Mouse (Mus musculus) liver, embryonic 18 days (tissue): ENCODE measurements around the gene Nsrp1. TPM values are rescaled to one million over a fixed set of nuclear protein-coding genes. Genes with fewer than 3 reads are reported as not detected.

ENCODE experiments used
- polyA plus RNA-seq: library from polyadenylated mRNA; depleted of rRNA; stranded (reverse); fragments of >200 nt; gene quantifications from 2 replicates; pipeline ENCODE4 v1.2.3, GENCODE M21; 2012; rRNA removed

Gene Nsrp1
- 3.3 and 3.7 TPM in 2 replicates for polyA plus RNA-seq

DNA sequence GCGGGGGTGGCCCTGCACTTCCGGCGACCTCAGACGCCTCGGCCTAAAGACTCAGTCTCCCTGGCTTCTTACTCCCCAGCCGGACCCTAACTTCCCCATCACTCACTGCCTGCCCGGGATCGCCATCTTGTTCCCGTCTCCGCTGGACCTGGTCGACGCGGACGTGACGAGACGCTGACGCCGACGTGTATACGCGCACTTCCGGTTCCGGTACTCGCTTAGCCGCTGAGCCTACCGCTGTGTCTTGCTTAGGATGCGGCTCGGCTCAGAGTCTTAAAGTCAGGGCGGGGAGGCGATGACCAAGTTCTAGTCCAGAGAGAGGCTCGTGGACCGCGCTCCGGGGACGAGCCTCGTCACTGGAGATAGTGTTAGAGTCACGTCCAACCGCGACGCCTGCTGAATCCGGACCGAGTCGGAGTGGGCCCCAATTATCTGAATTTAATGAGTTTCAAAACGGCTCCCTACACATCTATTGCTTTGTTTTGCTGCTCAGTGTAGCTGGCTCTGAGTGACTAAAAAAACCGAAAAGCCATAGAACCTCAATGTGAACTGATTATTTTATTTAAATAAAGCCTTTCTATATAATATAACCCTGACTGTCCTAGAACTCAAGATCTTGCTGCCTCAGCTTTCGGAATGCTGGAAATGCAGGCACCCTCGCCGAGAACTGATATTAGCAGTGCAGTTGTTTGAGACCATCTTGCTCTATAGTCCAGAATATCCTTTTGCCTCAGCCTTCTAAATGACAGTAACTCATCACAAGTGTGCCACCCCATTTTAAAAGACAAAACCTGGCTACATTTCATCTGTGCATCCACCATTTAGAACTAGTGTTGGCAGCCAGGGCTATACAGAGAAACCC is at the start of gene Nsrp1:
Nsrp1 (minus strand) TSS at position 163 of the 862 bp plus-strand sequence.

GRCm38 (mm10) chr11:76997916-76998704 is 80.1 kb downstream of the Nsrp1 start, which contains the start of gene Slc6a4:
Gene Slc6a4, plus strand, starts transcription at chr11:76998603.

Other genes with a start within 250 kb of the Nsrp1 start
- 5.7 and 7.1 TPM in 2 replicates for gene Cpd, start 231.4 kb downstream of the Nsrp1 start, polyA plus RNA-seq
- 0.02 and 0.06 TPM in 2 replicates for gene Tmigd1, start 176.3 kb downstream of the Nsrp1 start, polyA plus RNA-seq
- 15.7 and 16.2 TPM in 2 replicates for gene Blmh, start 153.6 kb downstream of the Nsrp1 start, polyA plus RNA-seq
- 2.3 and 2.8 TPM in 2 replicates for gene Slc6a4, start 79.8 kb downstream of the Nsrp1 start, polyA plus RNA-seq
- 0.16 TPM in 2 replicates for gene Efcab5, start 110.5 kb upstream of the Nsrp1 start, polyA plus RNA-seq
- 3.2 and 3.7 TPM in 2 replicates for gene Ssh2, start 137.9 kb upstream of the Nsrp1 start, polyA plus RNA-seq